Comparison of ENCODE assay signal across 10 mouse cellular contexts in the genomic region with DNA sequence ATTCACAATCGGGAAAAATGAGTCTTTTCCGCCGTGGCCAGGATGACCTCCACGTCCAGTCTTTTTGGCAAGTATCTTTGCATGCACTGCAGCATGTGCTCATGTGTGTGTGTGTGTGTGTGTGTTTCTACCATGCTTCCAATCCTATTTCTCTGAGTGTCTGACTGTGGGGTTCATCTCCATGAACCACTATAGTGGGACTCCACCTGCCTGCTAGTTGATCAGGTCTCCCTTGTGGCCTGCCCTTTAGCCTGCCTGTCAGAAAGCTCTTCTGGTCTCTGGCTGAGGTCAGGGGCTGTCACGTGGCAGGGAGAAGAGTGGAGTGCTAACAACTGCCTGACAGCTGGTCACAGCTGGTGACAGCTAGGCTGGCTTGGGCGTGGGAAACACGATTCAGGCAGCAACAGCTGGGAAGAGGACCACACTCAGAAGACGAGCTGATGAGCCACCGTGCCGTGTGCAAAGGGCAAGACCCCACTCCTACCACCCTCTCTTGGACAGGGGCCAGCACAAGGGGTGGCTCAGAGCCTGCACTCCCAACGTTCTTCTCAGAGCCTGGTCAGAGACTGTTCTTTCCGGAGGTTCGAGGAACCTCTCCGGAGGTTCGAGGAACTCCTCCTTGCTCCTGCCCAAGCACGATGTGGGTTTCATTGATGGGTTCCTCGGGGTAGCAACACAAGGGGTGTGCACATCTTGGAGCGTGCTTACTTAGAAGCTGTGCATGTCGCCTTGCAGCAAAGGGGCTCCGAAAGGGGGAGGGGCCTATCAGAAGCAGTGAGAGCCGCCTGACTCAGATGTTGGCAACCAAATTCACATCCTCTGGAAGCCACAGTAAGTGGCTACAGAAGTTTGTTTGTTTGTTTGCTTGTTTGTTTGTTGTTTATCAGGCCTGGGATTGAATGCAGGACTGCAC. TPM values are rescaled to one million over a fixed set of nuclear protein-coding genes. Genes with fewer than 3 reads are reported as not detected.
A peak's percentile ranks its signal among the peaks of the same experiment; 100 is the strongest.
DNase-seq lines count a peak whose midpoint lies in the region; ATAC-seq lines count a peak whose summit lies in the region.
"Had no signal": no experiment of that assay in that cellular context is flagged by ENCODE, and none has a peak within 500 bp of the region (broad histone marks: within the 10 kb centered on the region; RNA-seq: fewer than 3 reads in every experiment).

No protein-coding gene starts in this region.

- H3K4me2 ChIP-seq in neural tube, embryonic 15.5 days, result no peak overlapping the region
- no peak overlapping the region for H3K4me2 ChIP-seq in heart, embryonic 16.5 days (ENCODE audit: low read depth, low read length)
- H3K4me2 ChIP-seq: embryonic facial prominence, embryonic 13.5 days had no signal

- no peak for ATAC-seq in neural tube, embryonic 15.5 days (ENCODE audit: low FRiP score)
- peak; percentile 45 for ATAC-seq in heart, embryonic 16.5 days (replicated peaks; ENCODE audit: extremely low read depth, insufficient read depth, low FRiP score)

- H3K36me3 ChIP-seq in neural tube, embryonic 15.5 days, result no peaks in the 10 kb centered on the region
- H3K36me3 ChIP-seq in heart, embryonic 16.5 days (ENCODE audit: control insufficient read depth, insufficient read depth), result no peaks in the 10 kb centered on the region
- H3K36me3 ChIP-seq: embryonic facial prominence, embryonic 13.5 days; G1E had no signal

- 0 out of 2 replicates have a peak, but pooled peaks cover 7% of the 10 kb centered on the region for H3K4me1 ChIP-seq in neural tube, embryonic 15.5 days
- H3K4me1 ChIP-seq in heart, embryonic 16.5 days (ENCODE audit: control insufficient read depth, insufficient read depth, low read length), result peaks cover 22% of the 10 kb centered on the region

- no peak overlapping the region for H3K4me3 ChIP-seq in neural tube, embryonic 15.5 days (replicated peaks)
- no peak overlapping the region for H3K4me3 ChIP-seq in heart, embryonic 16.5 days (ENCODE audit: low read length)
- H3K4me3 ChIP-seq: embryonic facial prominence, embryonic 13.5 days had no signal

- WGBS in neural tube, embryonic 15.5 days, result 65% methylated on average over 21 of the region's 21 CpGs
- 31% methylated on average over 21 of the region's 21 CpGs for WGBS in heart, embryonic 16.5 days

- no peak overlapping the region for H3K27ac ChIP-seq in neural tube, embryonic 15.5 days (replicated peaks)
- no peak overlapping the region for H3K27ac ChIP-seq in heart, embryonic 16.5 days (ENCODE audit: low read length)
- H3K27ac ChIP-seq: embryonic facial prominence, embryonic 13.5 days had no signal

- H3K9me3 ChIP-seq in neural tube, embryonic 15.5 days (replicated peaks), result no peaks in the 10 kb centered on the region
- no peaks in the 10 kb centered on the region for H3K9me3 ChIP-seq in heart, embryonic 16.5 days (replicated peaks; ENCODE audit: control insufficient read depth, low read length)
- H3K9me3 ChIP-seq: embryonic facial prominence, embryonic 13.5 days had no signal

- no peaks in the 10 kb centered on the region for H3K27me3 ChIP-seq in neural tube, embryonic 15.5 days (replicated peaks)
- no peaks in the 10 kb centered on the region for H3K27me3 ChIP-seq in heart, embryonic 16.5 days (ENCODE audit: control insufficient read depth, insufficient read depth, low read length)
- H3K27me3 ChIP-seq: embryonic facial prominence, embryonic 13.5 days had no signal

- H3K9ac ChIP-seq in neural tube, embryonic 15.5 days (replicated peaks), result no peak overlapping the region
- no peak overlapping the region for H3K9ac ChIP-seq in heart, embryonic 16.5 days (ENCODE audit: low read length)
- H3K9ac ChIP-seq: embryonic facial prominence, embryonic 13.5 days had no signal

- peak; percentile 49 for DNase-seq in neural tube, embryonic 10.5 days (ENCODE audit: extremely low spot score, low spot score)
- DNase-seq in kidney, postnatal 10 days, result peak; percentile 92
- peak; percentile 86 for DNase-seq in lung, postnatal 10 days
- DNase-seq in spleen, adult 18-20 months, result no peak
- no peak for DNase-seq in spleen, postnatal 4 days (ENCODE audit: low spot score in 2 of 2)
- DNase-seq in left cerebral cortex, adult 18-20 months (ENCODE audit: low spot score in 2 of 2), result no peak

RNA-seq across cellular contexts. Expression of gene Mycn, which starts 53.6 kb away (rescaled TPM):
- 40.7 and 43.2 TPM in 2 replicates for polyA plus RNA-seq in neural tube, embryonic 15.5 days (2015; fragmentation: Nextera tagmentation; extraction: Ambion mirVana)
- 31.3 and 34.3 TPM in 2 replicates for polyA plus RNA-seq in heart, embryonic 16.5 days (2015; fragmentation: Nextera tagmentation; extraction: Ambion mirVana)
- 10 to 100 TPM; 10.8 to 12.8 TPM for total RNA-seq in left cerebral cortex, adult 18-20 months (2021)
- polyA plus RNA-seq: G1E had no signal

Comparison
In these comparisons a context has a peak if more than half of its experiments do, and no peak if none do; other contexts are left out.
1. DNase-seq: peak in neural tube, embryonic 10.5 days (single experiment), kidney, postnatal 10 days (single experiment) and lung, postnatal 10 days (single experiment); none in spleen, adult 18-20 months (0 of 2), spleen, postnatal 4 days (0 of 2) and left cerebral cortex, adult 18-20 months (0 of 2).